Mouse (Mus musculus): Measurements from ENCODE around the gene Gm26620. TPM values are rescaled to one million over a fixed set of nuclear protein-coding genes. Genes with fewer than 3 reads are reported as not detected.

Gene Gm26620
- polyA plus RNA-seq, 1 experiment from 2014 or later = 0.49 TPM

DNA sequence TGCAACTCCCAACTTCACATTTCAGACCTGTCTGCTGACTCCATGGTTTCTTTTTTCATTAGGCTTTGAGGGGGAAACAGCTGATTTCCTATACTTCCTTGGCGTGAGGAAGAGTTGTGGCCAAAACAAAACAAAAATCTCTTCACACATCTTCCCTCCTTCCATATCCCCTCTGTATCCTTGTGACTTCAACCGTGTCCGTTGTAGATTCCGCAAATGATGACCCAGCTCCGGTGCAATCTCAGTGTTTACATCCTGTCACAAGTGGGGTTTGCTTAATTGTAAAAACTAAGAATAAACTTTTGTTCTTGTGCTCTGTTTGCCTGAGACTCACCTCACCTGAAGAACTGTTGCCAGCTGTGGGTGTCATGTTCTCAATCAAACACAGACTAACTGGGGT, 18.6 kb downstream of the Gm26620 start:
- Histone ChIP-seq H3K27me3 (ENCODE audit: low read depth, poor library complexity, severe bottlenecking) (peaks cover 52% of the 10 kb centered on the region), H3K4me1 (peaks cover 18% of the 10 kb centered on the region), H3K4me3 (no peak overlapping the region), H3K27ac (no peak overlapping the region), H3K9me3 (replicated peaks) (no peaks in the 10 kb centered on the region), H3K36me3 (no peaks in the 10 kb centered on the region)
- 81% methylated on average over 5 of the region's 5 CpGs for WGBS
- DNase-seq (ENCODE audit: low spot score) = no peak

GRCm38 (mm10) chr1:170907111-170907455, 22.2 kb downstream of the Gm26620 start:
- no peak for DNase-seq (ENCODE audit: low spot score)
- Histone ChIP-seq H3K27ac (no peak overlapping the region), H3K9me3 (replicated peaks) (no peaks in the 10 kb centered on the region), H3K4me3 (peak overlapping the region; percentile 67), H3K36me3 (no peaks in the 10 kb centered on the region), H3K4me1 (peaks cover 21% of the 10 kb centered on the region), H3K27me3 (ENCODE audit: low read depth, poor library complexity, severe bottlenecking) (peaks cover 70% of the 10 kb centered on the region)
- WGBS = 22% methylated on average over 11 of the region's 11 CpGs

DNA sequence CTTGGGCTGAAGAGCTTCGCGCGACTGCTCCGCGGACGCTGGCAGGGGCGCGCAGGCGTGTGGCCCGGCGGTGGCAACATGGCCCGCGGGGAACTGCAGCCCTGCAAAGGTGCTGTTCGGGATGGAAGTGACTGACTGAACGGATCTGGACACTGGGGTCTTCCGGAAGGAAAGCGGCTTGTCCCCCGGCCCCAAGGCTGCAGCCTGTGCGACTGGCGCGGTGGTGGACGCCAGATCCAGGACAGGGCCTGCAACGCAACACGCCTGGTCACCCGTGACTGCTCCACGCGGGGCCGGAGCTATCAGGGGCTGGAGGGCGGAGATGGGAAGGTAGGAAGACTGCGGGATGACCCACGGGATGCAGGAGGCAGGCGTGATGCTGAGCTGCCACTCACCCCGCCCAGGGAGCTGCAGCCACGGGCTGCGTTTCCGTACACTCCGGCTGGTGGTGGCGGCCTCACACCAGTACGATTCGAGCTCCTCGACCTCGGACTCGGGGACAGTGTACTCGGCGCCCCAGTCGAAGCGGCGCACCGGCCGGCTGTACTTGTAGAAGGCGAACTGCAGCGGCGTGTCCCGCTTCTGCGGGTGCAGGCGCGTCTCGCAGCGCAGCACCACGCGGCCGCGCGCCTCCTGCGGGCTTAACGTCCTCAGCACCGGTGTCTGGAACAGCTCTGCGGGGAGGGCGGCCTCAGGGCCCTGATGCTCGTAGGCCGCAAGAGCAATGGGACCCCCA, 22.8 kb downstream of the Gm26620 start:
- under 1% methylated on average over 71 of the region's 71 CpGs for WGBS
- peaks cover 64% of the 10 kb centered on the region for H3K27me3 ChIP-seq (ENCODE audit: low read depth, poor library complexity, severe bottlenecking)
- H3K4me1 ChIP-seq = peaks cover 21% of the 10 kb centered on the region
- H3K9me3 ChIP-seq (replicated peaks) = no peaks in the 10 kb centered on the region
- H3K36me3 ChIP-seq = no peaks in the 10 kb centered on the region
- H3K4me3 ChIP-seq = peak overlapping the region; percentile 67
- DNase-seq (ENCODE audit: low spot score) = peak; percentile 70
- H3K27ac ChIP-seq = 0 out of 2 replicates have a peak overlapping the region, but pooled peaks have one; percentile 51

DNA sequence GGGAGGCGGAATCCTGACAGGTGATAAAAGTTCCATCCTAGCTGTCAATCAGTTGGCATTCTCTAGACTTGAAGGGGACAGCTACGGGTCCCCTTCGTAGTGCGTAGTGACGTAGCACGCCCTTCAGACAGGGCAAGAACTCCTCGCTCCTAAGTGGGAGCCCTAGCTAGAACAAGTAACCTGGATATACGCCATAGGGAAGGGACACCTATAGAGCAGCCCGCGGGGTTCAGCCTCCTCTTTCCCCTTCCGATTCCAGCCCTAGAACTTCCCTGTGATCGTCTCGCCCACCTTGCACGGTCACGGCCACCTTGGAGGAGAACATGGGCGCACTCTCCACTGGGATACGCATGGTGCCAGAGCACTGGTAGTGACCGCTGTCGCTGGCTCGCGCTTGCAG, 23.5 kb downstream of the Gm26620 start:
- Histone ChIP-seq H3K36me3 (no peaks in the 10 kb centered on the region), H3K9me3 (replicated peaks) (no peaks in the 10 kb centered on the region), H3K27ac (no peak overlapping the region), H3K27me3 (ENCODE audit: low read depth, poor library complexity, severe bottlenecking) (peaks cover 60% of the 10 kb centered on the region), H3K4me1 (peaks cover 18% of the 10 kb centered on the region), H3K4me3 (peak overlapping the region; percentile 67)
- DNase-seq (ENCODE audit: low spot score) = peak; percentile 46
- 3% methylated on average over 21 of the region's 21 CpGs for WGBS

DNA sequence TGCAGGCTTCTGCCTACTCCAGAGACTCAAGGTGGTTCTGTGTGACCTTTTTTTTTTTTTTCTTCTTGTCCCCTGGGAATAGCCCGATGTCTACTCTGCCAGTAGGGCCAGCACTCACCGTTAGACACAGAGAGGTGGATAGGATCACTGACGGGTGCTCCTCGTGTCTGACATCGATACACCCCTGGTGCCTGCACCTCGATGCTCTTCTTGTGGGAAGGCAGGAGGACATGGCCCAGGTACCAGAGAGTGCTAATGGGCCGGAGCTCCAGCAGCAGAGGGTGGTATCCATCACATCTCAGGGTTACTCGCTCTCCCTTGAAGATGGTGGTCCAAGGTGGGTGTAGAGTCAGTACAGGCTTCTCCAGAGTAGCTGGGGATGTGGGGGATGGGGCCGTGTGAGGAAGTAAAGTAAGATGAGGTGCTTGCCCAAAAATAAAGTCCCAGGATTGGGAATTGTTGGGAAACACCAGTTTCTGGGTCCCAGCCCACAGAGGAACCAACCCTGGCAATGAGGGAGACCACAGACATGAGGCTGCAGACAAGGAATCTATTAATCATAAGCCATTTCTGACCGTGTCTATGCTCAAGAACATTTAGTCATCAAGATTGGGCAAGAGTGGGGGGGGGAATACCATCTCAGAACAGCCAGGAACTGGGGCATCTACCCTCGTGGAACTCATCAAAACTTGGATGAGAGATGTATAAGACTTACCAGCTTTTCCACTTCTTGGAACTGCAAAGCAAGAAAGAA, 27.2 kb downstream of the Gm26620 start:
- Histone ChIP-seq H3K4me1 (peaks cover 17% of the 10 kb centered on the region), H3K9me3 (replicated peaks) (no peaks in the 10 kb centered on the region), H3K27me3 (ENCODE audit: low read depth, poor library complexity, severe bottlenecking) (peaks cover 35% of the 10 kb centered on the region), H3K27ac (no peak overlapping the region), H3K4me3 (no peak overlapping the region), H3K36me3 (no peaks in the 10 kb centered on the region)
- no peak for DNase-seq (ENCODE audit: low spot score)
- 85% methylated on average over 11 of the region's 11 CpGs for whole genome bisulfite sequencing

DNA sequence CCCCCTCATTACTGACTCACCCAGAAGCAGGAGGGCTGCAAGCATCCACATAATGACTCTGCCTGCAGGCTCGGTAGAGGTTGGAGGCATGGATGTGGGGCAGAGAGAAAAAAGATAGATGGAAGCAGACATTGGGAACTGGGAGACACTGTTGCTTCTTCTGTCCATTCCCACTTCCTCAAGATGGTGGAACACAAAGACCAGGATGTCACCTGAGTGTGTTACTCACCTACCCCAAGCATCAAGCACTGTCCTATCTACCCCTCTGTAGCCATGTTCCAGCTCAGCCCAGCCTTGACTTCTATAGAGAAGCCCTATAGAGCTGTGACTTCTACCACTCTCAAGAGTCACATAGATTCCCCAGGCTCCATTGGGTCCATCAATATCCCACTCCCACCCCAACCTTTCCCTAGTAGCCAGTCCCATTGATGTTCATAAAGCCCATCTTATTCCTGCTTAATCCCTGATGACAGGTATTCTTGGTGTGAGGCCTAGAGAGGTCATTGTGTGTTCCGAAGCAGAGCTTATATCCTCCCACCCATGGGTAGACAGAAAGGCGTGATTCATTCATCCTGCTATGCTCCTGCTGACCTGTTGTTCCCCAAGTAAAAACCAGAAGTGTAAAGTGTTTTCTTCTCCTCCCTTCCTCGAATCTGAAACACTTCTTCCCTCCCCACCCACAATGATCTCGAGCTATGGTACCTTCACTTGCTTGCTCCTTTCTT, 28.2 kb downstream of the Gm26620 start, which contains the start of gene Fcrlb:
Gene Fcrlb, minus strand, starts transcription at position 51 of the 725 bp plus-strand sequence.
- H3K4me3 ChIP-seq = no peak within 1 kb of the TSS
- H3K9me3 ChIP-seq (replicated peaks) = no peaks in the 10 kb centered on the region
- 77% methylated on average over 5 of the region's 5 CpGs for WGBS
- no peaks in the 10 kb centered on the region for H3K36me3 ChIP-seq
- peaks cover 26% of the 10 kb centered on the region for H3K27me3 ChIP-seq (ENCODE audit: low read depth, poor library complexity, severe bottlenecking)
- H3K27ac ChIP-seq = no peak within 1 kb of the TSS
- no peak for DNase-seq (ENCODE audit: low spot score)
- H3K4me1 ChIP-seq = peaks cover 7% of the 10 kb centered on the region

GRCm38 (mm10) chr1:170915657-170916056, 30.8 kb downstream of the Gm26620 start:
- H3K36me3 ChIP-seq = no peaks in the 10 kb centered on the region
- no peak overlapping the region for H3K4me3 ChIP-seq
- H3K9me3 ChIP-seq (replicated peaks) = no peaks in the 10 kb centered on the region
- DNase-seq (ENCODE audit: low spot score) = no peak
- no peaks in the 10 kb centered on the region for H3K4me1 ChIP-seq
- no peak overlapping the region for H3K27ac ChIP-seq
- H3K27me3 ChIP-seq (ENCODE audit: low read depth, poor library complexity, severe bottlenecking) = no peaks in the 10 kb centered on the region
- 81% methylated on average over 5 of the region's 5 CpGs for WGBS

DNA sequence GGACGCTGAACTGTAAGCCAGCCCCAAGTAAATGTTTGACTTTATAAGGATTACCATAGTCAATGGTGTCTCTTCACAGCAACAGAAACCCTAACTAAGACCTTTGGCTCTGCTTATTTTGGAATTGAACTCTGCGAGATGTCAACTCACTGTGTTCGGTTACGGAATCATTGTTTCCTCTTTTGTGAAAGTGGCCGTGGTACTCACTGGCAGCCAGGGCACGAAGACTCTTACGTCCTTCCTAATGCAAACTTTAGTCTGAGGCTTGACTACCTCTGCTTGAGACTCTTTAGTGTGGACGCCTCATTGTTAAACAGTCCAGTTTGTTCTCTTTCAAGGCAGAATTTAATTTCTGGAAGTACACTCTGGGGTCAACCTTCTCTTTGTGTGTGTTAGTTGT, 34.4 kb downstream of the Gm26620 start:
- no peaks in the 10 kb centered on the region for H3K36me3 ChIP-seq
- no peaks in the 10 kb centered on the region for H3K9me3 ChIP-seq (replicated peaks)
- H3K4me3 ChIP-seq = no peak overlapping the region
- WGBS = 92% methylated on average over 8 of the region's 8 CpGs
- no peak for DNase-seq (ENCODE audit: low spot score)
- H3K27me3 ChIP-seq (ENCODE audit: low read depth, poor library complexity, severe bottlenecking) = no peaks in the 10 kb centered on the region
- H3K27ac ChIP-seq = no peak overlapping the region
- no peaks in the 10 kb centered on the region for H3K4me1 ChIP-seq

DNA sequence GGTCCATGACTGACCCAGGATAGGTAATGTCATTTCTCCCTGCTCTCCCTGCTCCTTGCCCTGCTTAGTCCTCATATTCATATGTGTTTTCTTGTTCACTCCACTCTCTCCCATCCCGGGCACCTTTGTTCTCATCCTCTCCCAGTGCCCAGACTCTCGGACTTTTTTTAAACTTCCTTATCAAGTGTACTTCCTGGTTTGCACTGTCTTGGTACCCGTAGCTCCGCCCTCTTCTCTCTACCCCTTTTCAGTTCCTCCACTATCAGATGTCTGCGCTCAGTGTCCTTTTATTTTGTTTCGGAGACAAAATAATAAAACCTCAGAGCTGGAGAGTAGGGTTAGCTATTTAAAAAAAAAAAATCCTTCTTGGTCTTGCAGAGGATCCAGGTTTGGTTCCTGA, 39.6 kb downstream of the Gm26620 start:
- Histone ChIP-seq H3K27me3 (ENCODE audit: low read depth, poor library complexity, severe bottlenecking) (no peaks in the 10 kb centered on the region), H3K27ac (no peak overlapping the region), H3K36me3 (no peaks in the 10 kb centered on the region), H3K4me3 (no peak overlapping the region), H3K4me1 (no peaks in the 10 kb centered on the region), H3K9me3 (replicated peaks) (no peaks in the 10 kb centered on the region)
- DNase-seq (ENCODE audit: low spot score) = no peak
- 88% methylated on average over 6 of the region's 6 CpGs for WGBS

DNA sequence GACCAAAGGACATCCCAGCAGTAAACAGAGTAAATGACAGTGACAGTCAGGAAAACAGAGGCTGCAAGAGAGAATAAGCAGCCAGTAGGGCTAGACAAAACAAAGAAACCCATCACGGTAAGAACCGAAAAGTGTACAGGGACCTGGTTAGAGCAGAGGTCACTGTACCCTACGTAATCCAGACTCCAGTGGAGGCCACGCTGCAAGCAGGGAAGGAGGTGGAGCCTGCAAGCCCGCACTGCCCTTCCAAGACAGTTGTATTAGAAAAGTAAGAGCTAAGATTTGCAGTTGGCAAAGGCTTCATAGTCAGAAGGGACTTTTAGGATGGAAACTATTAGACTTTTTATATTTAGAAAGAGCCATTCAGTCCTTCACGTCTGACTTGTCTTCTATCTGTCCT, 42.1 kb downstream of the Gm26620 start:
- H3K27ac ChIP-seq = no peak overlapping the region
- H3K9me3 ChIP-seq (replicated peaks) = no peaks in the 10 kb centered on the region
- no peaks in the 10 kb centered on the region for H3K36me3 ChIP-seq
- WGBS = 59% methylated on average over 6 of the region's 6 CpGs
- no peaks in the 10 kb centered on the region for H3K4me1 ChIP-seq
- no peak for DNase-seq (ENCODE audit: low spot score)
- H3K27me3 ChIP-seq (ENCODE audit: low read depth, poor library complexity, severe bottlenecking) = no peaks in the 10 kb centered on the region
- H3K4me3 ChIP-seq = no peak overlapping the region

GRCm38 (mm10) chr1:170927378-170927777, 42.5 kb downstream of the Gm26620 start, which contains the start of gene Fcrla:
TSS of gene Fcrla (minus strand) at chr1:170927583.
- Histone ChIP-seq H3K27me3 (ENCODE audit: low read depth, poor library complexity, severe bottlenecking) (no peaks in the 10 kb centered on the region), H3K4me1 (no peaks in the 10 kb centered on the region), H3K27ac (no peak within 1 kb of the TSS), H3K36me3 (no peaks in the 10 kb centered on the region), H3K9me3 (replicated peaks) (no peaks in the 10 kb centered on the region), H3K4me3 (no peak within 1 kb of the TSS)
- DNase-seq (ENCODE audit: low spot score) = no peak
- 82% methylated on average over 3 of the region's 3 CpGs for WGBS

GRCm38 (mm10) chr1:170928467-170928866, 43.6 kb downstream of the Gm26620 start:
- H3K4me3 ChIP-seq = no peak overlapping the region
- no peaks in the 10 kb centered on the region for H3K9me3 ChIP-seq (replicated peaks)
- DNase-seq (ENCODE audit: low spot score) = no peak
- H3K27me3 ChIP-seq (ENCODE audit: low read depth, poor library complexity, severe bottlenecking) = no peaks in the 10 kb centered on the region
- H3K36me3 ChIP-seq = no peaks in the 10 kb centered on the region
- no peaks in the 10 kb centered on the region for H3K4me1 ChIP-seq
- 91% methylated on average over 2 of the region's 2 CpGs for WGBS
- H3K27ac ChIP-seq = no peak overlapping the region

GRCm38 (mm10) chr1:170929245-170929644, 44.4 kb downstream of the Gm26620 start:
- Histone ChIP-seq H3K36me3 (no peaks in the 10 kb centered on the region), H3K4me1 (no peaks in the 10 kb centered on the region), H3K4me3 (no peak overlapping the region), H3K9me3 (replicated peaks) (no peaks in the 10 kb centered on the region), H3K27me3 (ENCODE audit: low read depth, poor library complexity, severe bottlenecking) (no peaks in the 10 kb centered on the region), H3K27ac (no peak overlapping the region)
- WGBS = 87% methylated on average over 4 of the region's 4 CpGs
- no peak for DNase-seq (ENCODE audit: low spot score)
